Mouse (Mus musculus) bone marrow macrophage, adult 2 months (primary cell): ENCODE results near the gene Crybg2.

Experiments used
- CTCF ChIP-seq: IDR thresholded peaks from 2 replicates; pipeline ENCODE4 v1.5.1; 2012; ENCODE audit warnings: low read depth, mild to moderate bottlenecking, low read length, moderate library complexity
- POLR2A ChIP-seq: IDR thresholded peaks from 2 replicates; pipeline ENCODE4 v1.6.1; 2012; ENCODE audit warnings: mild to moderate bottlenecking, low read depth, low read length, borderline replicate concordance

- TF ChIP-seq CTCF: no peak
- TF ChIP-seq POLR2A: no peak
Observed at GRCm38 (mm10) chr4:134018038-134018778, 42.4 kb upstream of the Crybg2 start.
